Mouse (Mus musculus): ENCODE measurements around the gene Ssh2. TPM values are rescaled to one million over a fixed set of nuclear protein-coding genes. Genes with fewer than 3 reads are reported as not detected.
"Not testable (repeated sequence)": the region's sequence is repeated elsewhere in the genome, so short reads cannot be mapped to it uniquely, and the experiment has no call there.

The Ssh2 gene
- total RNA-seq, 4 experiments from 2014 or later, result 26.7 to 32.2 (median 30.8) TPM

DNA sequence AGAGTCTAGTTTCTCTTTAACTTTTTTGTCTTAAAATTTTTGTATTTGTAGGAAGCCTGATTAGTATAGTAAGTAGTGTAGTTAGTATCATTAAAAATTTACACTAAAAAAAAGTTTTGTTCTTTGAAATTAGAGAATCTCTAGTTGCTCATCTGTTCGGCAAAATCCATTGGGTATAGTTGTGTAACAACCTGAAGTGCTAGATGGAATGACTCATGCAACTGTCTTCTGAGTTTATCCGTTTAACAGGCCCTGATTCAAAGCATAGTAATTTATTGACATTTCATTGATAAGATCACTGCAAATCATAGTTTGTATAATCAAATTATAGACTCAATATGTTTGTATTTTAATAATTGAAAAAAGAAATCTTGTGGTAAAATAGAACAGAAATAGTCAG, 14.7 kb downstream of the Ssh2 start:
- no peak for DNase-seq (ENCODE audit: low spot score in 2 of 2)

DNA sequence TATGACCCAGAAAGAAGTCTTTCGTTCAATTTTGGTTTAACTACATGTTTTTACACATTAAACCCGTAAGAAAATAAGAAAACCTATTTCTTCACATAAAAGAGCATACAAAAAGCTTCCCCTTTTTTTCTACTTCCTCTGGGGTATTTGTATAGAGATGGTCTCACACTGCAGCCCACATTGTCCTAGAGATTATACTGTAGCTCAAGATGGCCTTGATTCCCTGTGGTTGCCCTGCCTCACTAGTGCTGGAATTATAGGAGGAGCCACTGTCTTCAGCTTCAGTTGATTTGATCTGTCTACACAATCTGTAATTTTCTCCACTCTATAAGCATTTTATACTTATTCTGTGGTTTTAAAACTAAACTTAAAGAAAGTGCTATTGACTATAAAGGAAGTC, 15.4 kb downstream of the Ssh2 start:
- DNase-seq (ENCODE audit: low spot score in 2 of 2), result no peak

GRCm38 (mm10) chr11:77235267-77235666, 19.2 kb downstream of the Ssh2 start:
- no peak for DNase-seq (ENCODE audit: low spot score in 2 of 2)

GRCm38 (mm10) chr11:77239658-77240345, 23.7 kb downstream of the Ssh2 start:
- DNase-seq (ENCODE audit: low spot score in 2 of 2), result no peak

DNA sequence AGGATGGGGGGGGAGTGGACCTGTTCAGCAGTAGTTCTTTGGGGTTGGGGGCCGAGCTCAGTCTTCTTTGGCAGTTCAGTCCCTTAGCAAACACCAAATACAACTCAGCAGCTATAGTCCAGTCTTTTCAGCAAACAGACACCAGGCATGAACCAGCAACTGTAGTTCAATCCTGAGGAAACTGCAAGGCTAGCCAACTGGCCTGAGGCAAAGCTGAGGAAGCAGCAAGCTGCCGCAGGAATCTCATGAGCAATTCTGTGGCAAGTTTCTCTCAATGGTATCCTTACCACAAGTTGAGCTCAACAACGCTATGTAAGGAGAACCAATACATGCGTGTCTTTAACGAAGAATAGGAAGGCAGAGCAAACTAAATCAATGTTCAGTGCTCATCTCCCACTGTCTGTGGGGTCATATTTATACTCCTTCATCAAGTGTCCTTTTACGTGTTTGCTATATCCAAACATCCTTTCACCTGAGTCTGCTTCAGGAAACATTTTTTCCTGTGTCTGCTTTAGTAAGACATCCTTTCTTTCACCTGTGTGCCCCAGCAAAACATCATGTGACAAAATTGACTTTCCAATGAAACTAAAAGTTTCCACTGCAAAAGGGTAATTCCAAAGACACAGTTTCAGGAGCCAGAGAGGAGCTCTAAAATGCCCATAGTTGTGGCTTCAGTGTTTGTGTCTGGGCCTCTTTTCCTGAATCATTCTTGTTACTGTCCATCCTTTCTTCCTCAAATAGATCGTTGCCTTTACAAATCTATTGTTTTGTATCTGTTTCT, 24.6 kb downstream of the Ssh2 start:
- DNase-seq (ENCODE audit: low spot score in 2 of 2), result no peak

GRCm38 (mm10) chr11:77242912-77243311, 26.8 kb downstream of the Ssh2 start:
- DNase-seq (ENCODE audit: low spot score in 2 of 2), result no peak

DNA sequence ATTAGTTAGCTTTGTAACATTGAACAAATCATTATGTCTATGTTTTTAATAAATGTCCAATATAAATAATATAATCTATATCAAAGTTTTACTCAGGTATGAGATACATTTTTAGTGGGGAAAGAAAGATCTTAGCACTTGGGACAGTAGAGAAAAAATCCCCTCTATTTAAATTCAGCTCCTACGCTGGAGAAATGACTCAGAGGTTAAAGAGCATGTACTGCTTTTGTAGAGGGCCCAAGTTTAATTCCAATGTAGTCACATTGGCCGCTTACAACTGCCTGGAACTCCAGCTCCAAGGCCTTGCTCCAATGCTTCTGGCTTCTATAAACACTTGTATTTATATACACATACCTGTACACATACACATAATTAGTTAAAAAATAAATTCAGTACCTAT, 36.7 kb downstream of the Ssh2 start:
- DNase-seq (ENCODE audit: low spot score in 2 of 2), result no peak

DNA sequence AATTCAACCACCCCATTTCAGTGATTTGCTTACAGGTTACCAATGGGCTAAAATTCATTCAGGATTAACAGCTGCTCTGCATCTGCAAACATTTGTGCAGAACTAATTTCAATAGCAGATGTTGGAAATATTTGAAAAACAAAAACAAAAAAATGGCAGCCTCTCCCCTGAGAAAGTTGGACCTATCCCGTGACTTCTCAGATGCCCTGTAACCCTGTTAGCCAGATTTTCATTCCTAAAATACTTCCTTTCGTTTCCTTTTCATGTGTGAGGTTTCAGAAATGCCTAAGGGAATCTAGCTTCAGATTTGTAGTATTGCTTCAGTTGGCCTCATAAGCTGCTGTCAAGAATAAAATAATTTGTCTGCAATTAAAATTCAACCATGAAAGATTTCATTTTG, 43.4 kb downstream of the Ssh2 start:
- no peak for DNase-seq (ENCODE audit: low spot score in 2 of 2)

DNA sequence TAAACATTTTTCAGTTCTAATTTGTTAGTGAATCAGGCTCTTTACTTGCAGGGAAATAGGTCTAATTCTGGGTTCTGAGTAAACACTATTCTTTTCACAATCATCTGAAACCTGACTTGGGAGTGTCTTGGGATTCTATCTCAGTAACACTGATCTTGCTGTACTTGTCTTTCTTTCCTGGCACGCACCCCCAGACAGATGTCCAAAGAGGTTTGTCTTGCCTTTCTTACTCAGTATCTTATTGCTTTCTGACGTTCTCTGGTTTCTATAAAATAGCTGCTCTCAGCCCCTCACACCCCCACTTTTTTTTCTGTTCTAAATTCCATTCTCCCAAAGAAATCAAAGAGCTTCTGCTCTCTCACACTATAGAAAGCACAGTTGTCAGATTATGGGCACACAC, 51.3 kb downstream of the Ssh2 start:
- DNase-seq (ENCODE audit: low spot score in 2 of 2), result peak in 1 of 2 experiments; percentile 15

GRCm38 (mm10) chr11:77276000-77276399, 59.9 kb downstream of the Ssh2 start:
- no peak for DNase-seq (ENCODE audit: low spot score in 2 of 2)

- not testable (repeated sequence) for DNase-seq (ENCODE audit: low spot score in 2 of 2)
These were observed 62.5 kb downstream of the Ssh2 start for GRCm38 (mm10) chr11:77278538-77278937.

- DNase-seq (ENCODE audit: low spot score in 2 of 2), result no peak
These were observed 64.1 kb downstream of the Ssh2 start for GRCm38 (mm10) chr11:77280219-77280618.

DNA sequence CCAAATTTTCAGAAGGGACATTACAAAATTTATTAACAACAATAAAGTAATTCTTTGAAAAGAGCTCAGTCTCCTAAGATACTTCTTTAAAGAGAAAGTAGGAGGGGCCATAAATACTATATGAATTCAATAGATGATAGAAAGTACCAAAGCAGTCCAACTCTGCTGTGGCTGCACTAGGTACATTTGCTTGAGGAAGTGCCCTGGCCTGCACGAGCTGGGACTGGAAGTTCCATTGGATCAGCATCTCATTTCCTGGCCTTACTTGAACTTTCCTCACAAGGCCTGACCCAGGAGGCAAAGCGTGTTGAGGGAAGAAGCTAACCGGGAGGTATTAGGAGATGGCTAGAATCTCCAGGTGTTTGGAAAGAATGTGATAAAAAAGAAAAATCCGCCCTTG, 75.4 kb downstream of the Ssh2 start:
- DNase-seq (ENCODE audit: low spot score in 2 of 2), result no peak

GRCm38 (mm10) chr11:77293673-77294072, 77.6 kb downstream of the Ssh2 start:
- DNase-seq (ENCODE audit: low spot score in 2 of 2), result not testable (repeated sequence)

- no peak for DNase-seq (ENCODE audit: low spot score in 2 of 2)
These were observed 81.2 kb downstream of the Ssh2 start for GRCm38 (mm10) chr11:77297246-77297645.

- no peak for DNase-seq (ENCODE audit: low spot score in 2 of 2)
These were observed 91.1 kb downstream of the Ssh2 start for GRCm38 (mm10) chr11:77307205-77307604.

DNA sequence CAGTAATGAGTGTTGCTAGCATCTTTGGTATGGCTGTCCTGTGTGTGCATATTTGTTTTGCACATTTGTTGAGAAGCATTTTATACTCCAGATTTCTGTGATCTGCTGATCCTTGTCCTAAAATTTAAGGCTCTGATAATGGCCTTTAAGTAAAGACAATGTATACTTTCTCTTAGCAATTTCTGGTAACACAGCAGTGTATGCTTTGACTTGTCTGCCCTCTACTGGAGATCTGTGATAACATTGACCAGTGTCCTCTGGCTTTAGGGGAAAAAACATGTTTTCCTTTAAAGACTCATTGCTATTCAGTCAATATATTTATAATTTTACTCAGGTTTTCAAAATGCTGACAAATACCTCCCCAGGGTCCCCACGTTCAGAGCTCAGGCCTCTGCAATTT, 92.4 kb downstream of the Ssh2 start:
- no peak for DNase-seq (ENCODE audit: low spot score in 2 of 2)

DNA sequence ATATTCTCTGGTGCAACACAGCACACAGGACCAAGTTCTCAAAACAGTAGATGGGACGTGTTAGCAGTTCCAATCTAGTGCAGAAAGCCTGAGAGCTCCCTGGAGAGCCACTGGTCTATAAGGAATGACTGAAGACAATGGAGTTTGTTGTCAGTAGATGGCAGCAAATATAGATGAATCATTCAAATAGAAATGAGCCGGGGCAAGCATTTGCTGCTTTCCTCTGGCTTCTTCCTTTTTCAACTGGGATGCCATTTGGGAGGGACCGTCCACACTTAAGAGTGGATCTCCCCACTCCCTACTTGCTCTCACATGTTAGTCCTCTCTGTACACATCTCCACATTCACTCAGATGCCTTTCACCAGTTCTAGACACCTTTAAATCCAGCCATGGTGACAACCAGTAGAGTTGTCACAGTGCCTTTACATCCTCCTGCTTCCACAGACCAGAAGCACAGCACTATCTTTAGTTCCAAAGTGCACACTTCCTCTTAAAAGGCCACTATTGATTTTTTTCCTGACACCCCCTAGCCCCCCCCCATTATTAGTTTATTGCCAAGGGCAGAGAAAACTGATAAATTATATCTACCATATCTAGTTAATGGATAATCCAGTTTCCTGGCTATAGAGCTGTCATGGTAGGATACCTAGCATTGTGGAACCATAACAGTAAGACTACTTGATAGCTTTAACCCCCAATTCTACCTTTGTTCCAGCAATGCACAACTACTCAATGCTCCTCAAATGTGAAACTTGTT, 101.8 kb downstream of the Ssh2 start:
- DNase-seq (ENCODE audit: low spot score in 2 of 2), result no peak

DNA sequence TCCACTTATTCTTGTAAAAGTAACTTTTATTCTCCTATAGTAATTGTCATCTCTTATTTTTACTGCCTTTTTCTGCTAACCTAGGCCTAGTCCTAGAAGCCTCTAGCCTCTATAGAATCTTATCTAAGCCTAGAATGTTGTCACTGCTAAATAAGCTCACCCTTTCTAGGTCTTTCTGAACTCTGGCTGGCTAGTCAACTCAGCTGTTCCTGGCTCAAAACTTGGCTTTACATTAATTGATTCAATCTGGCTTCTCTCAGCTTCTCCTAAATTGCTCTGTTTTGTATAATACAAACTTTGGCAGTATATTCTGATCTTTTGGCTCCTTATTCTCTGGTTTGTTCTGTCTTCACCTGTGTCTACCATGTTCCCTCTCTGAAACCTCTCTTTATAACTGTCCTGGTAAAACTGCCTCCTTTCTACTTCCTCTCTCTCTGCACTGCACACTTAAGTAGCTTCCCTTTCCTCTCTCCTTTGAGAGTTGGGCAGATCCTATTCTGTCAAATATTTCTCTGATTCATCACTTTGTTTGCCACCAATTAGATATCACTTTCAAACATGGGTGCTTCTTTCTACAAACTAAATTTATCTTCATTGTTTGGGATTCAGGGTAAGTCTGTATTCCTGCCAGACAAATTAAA, 102.5 kb downstream of the Ssh2 start:
- DNase-seq (ENCODE audit: low spot score in 2 of 2), result no peak

DNA sequence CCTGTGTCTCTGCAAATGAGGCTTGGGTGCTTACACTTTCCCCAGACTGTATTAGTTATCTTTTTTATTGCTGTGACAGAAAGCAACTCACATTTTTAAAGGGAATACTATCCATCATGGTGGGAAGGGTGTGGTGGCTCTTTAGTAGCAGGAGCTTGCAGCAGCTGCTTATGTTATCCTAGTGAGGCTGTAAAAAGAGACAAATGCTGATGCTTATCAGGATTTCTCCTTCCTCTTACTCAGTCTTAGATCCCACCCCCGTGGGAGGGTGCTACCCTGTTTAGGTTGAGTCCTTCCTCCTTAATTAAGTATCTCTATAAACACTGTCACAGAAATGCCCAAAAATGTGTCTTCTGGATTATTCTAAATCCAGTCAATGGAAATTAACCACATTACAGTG, 105.1 kb downstream of the Ssh2 start:
- DNase-seq (ENCODE audit: low spot score in 2 of 2), result no peak

DNA sequence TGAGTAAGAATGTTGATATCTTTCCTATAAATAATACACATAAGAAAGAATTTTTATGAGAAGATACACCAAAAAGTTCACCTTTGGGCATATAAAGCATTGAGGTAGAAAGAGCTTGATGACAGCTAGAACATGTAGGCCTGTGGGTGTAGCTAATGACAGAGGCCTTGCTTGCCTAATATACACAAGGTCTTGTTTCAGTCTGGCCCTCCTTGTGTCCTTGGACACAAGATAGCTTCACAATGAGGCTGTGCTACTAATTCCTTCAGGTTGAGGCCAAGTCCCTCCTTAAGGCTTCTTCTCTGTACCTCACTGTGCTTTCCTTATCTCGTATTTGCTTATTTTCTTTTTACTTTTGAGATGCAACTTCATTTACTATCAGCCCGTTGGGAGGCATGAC, 114.4 kb downstream of the Ssh2 start:
- DNase-seq (ENCODE audit: low spot score in 2 of 2), result no peak

GRCm38 (mm10) chr11:77347273-77347672, 131.2 kb downstream of the Ssh2 start:
- no peak for DNase-seq (ENCODE audit: low spot score in 2 of 2)

Data from left cerebral cortex, adult 8-10 months (tissue).